Mouse (Mus musculus) midbrain, embryonic 11.5 days (tissue): ENCODE measurements at regions not wholly inside any gene's neighbourhood (a gene's known extent, or its start where the extent isn't known, plus 50 kb on each side); places are given as distances from the start of the nearest gene placed in this dataset.

Source experiments
- ATAC-seq: fragments of 200-750 bp; cut with Nextera tagmentation; 2 replicates; pipeline ENCODE4 v1.8.0; 2017; ENCODE audit warnings: moderate TSS enrichment, moderate library complexity; ENCODE audit not compliant: low FRiP score
- DNase-seq: peaks from one replicate; pipeline ENCODE4 v3.0.0; 2015; ENCODE audit warnings: low spot score; ENCODE audit errors: missing footprints
- H3K27ac ChIP-seq: fragments of 300-500 bp; sonication (generic); 2 replicates; pipeline ENCODE4 v1.5.1; 2014; ENCODE audit warnings: low read depth, low read length
- H3K27me3 ChIP-seq: fragments of 300-500 bp; sonication (generic); 2 replicates; pipeline ENCODE4 v1.6.1; 2014; ENCODE audit warnings: mild to moderate bottlenecking, low read length, moderate library complexity, mixed read lengths; ENCODE audit not compliant: control insufficient read depth, insufficient read depth
- H3K36me3 ChIP-seq: fragments of 300-500 bp; sonication (generic); 2 replicates; pipeline ENCODE4 v1.6.1; 2014; ENCODE audit warnings: mild to moderate bottlenecking, low read length, moderate library complexity, mixed read lengths; ENCODE audit not compliant: control insufficient read depth, insufficient read depth
- H3K4me1 ChIP-seq: fragments of 300-500 bp; sonication (generic); 2 replicates; pipeline ENCODE4 v1.6.1; 2014; ENCODE audit warnings: low read length; ENCODE audit not compliant: control insufficient read depth, insufficient read depth
- H3K4me2 ChIP-seq: fragments of 300-500 bp; sonication (generic); 2 replicates; pipeline ENCODE4 v1.6.1; 2014; ENCODE audit warnings: mild to moderate bottlenecking, moderate library complexity
- H3K4me3 ChIP-seq: fragments of 300-500 bp; sonication (generic); 2 replicates; pipeline ENCODE4 v1.5.1; 2014; ENCODE audit warnings: low read depth, low read length
- H3K9ac ChIP-seq: fragments of 300-500 bp; sonication (generic); 2 replicates; pipeline ENCODE4 v1.6.1; 2014; ENCODE audit warnings: low read length
- H3K9me3 ChIP-seq: fragments of 300-500 bp; sonication (generic); 2 replicates; pipeline ENCODE4 v1.6.1; 2016; ENCODE audit warnings: low read length; ENCODE audit not compliant: control insufficient read depth
- WGBS: fragments of 180-500 bp; shearing (Covaris S2); extraction: QIAGEN DNeasy Blood & Tissue Kit; methylation state at CpG from one replicate; pipeline ENCODE4 v1.1.7; 2014; 5-methylcytosine and 5-hydroxymethylcytosine counted together

- no peaks in the 10 kb centered on the region for H3K4me1 ChIP-seq
- ATAC-seq (no peak), DNase-seq (no peak)
- no peaks in the 10 kb centered on the region for H3K36me3 ChIP-seq
- WGBS, result 69% methylated on average over 2 of the region's 2 CpGs
- H3K27ac ChIP-seq, result no peak overlapping the region
- no peak overlapping the region for H3K4me3 ChIP-seq
- H3K9ac ChIP-seq, result no peak overlapping the region
- H3K4me2 ChIP-seq, result no peak overlapping the region
- H3K9me3 ChIP-seq, result no peaks in the 10 kb centered on the region
- H3K27me3 ChIP-seq, result no peaks in the 10 kb centered on the region
Observed at GRCm38 (mm10) chr15:72232355-72232754, 1602.0 kb upstream of the Gm6569 start.

GRCm38 (mm10) chr15:72264619-72265018 is 1569.7 kb upstream of the Gm6569 start:
- Histone ChIP-seq H3K27me3 (no peaks in the 10 kb centered on the region), H3K9ac (no peak overlapping the region), H3K36me3 (no peaks in the 10 kb centered on the region), H3K4me3 (no peak overlapping the region), H3K27ac (no peak overlapping the region), H3K9me3 (no peaks in the 10 kb centered on the region), H3K4me2 (no peak overlapping the region), H3K4me1 (no peaks in the 10 kb centered on the region)
- no peak for DNase-seq
- no peak for ATAC-seq
- 66% methylated on average over 3 of the region's 3 CpGs for WGBS

GRCm38 (mm10) chr15:72283846-72284245 is 1550.5 kb upstream of the Gm6569 start:
- Histone ChIP-seq H3K4me3 (no peak overlapping the region), H3K9me3 (no peaks in the 10 kb centered on the region), H3K4me2 (no peak overlapping the region), H3K27ac (no peak overlapping the region), H3K27me3 (no peaks in the 10 kb centered on the region), H3K4me1 (peaks cover 2% of the 10 kb centered on the region; the same call in 1 of the 2 replicates), H3K36me3 (no peaks in the 10 kb centered on the region), H3K9ac (no peak overlapping the region)
- ATAC-seq (no peak), DNase-seq (no peak)
- WGBS, result 38% methylated on average over 1 of the region's 1 CpGs

- Histone ChIP-seq H3K27ac (no peak overlapping the region), H3K9ac (no peak overlapping the region), H3K4me2 (no peak overlapping the region), H3K4me3 (no peak overlapping the region), H3K36me3 (no peaks in the 10 kb centered on the region), H3K27me3 (no peaks in the 10 kb centered on the region), H3K4me1 (no peaks in the 10 kb centered on the region), H3K9me3 (no peaks in the 10 kb centered on the region)
- WGBS, result 87% methylated on average over 2 of the region's 2 CpGs
- no peak for DNase-seq
- no peak for ATAC-seq
Observed at GRCm38 (mm10) chr15:72296648-72297047, 1537.7 kb upstream of the Gm6569 start.

GRCm38 (mm10) chr15:72312417-72312816 is 1521.9 kb upstream of the Gm6569 start:
- H3K4me1 ChIP-seq, result no peaks in the 10 kb centered on the region
- no peak for DNase-seq
- H3K4me3 ChIP-seq, result no peak overlapping the region
- no peak overlapping the region for H3K4me2 ChIP-seq
- no peaks in the 10 kb centered on the region for H3K36me3 ChIP-seq
- ATAC-seq, result no peak
- H3K9me3 ChIP-seq, result no peaks in the 10 kb centered on the region
- no peak overlapping the region for H3K9ac ChIP-seq
- H3K27me3 ChIP-seq, result no peaks in the 10 kb centered on the region
- no peak overlapping the region for H3K27ac ChIP-seq
- 89% methylated on average over 5 of the region's 5 CpGs for WGBS

GRCm38 (mm10) chr15:72321528-72321927 is 1512.8 kb upstream of the Gm6569 start:
- Histone ChIP-seq H3K36me3 (no peaks in the 10 kb centered on the region), H3K27ac (no peak overlapping the region), H3K9me3 (no peaks in the 10 kb centered on the region), H3K27me3 (no peaks in the 10 kb centered on the region), H3K4me3 (no peak overlapping the region), H3K4me1 (no peaks in the 10 kb centered on the region), H3K9ac (no peak overlapping the region), H3K4me2 (no peak overlapping the region)
- DNase-seq, result no peak
- WGBS, result 95% methylated on average over 5 of the region's 5 CpGs
- no peak for ATAC-seq

- 89% methylated on average over 3 of the region's 3 CpGs for WGBS
- DNase-seq (no peak), ATAC-seq (no peak)
- no peaks in the 10 kb centered on the region for H3K27me3 ChIP-seq
- no peaks in the 10 kb centered on the region for H3K4me1 ChIP-seq
- H3K36me3 ChIP-seq, result no peaks in the 10 kb centered on the region
- no peak overlapping the region for H3K4me3 ChIP-seq
- H3K9ac ChIP-seq, result no peak overlapping the region
- H3K4me2 ChIP-seq, result no peak overlapping the region
- no peaks in the 10 kb centered on the region for H3K9me3 ChIP-seq
- H3K27ac ChIP-seq, result no peak overlapping the region
Observed at GRCm38 (mm10) chr15:72322127-72322526, 1512.2 kb upstream of the Gm6569 start.

GRCm38 (mm10) chr15:72323158-72323557 is 1511.2 kb upstream of the Gm6569 start:
- H3K27ac ChIP-seq, result no peak overlapping the region
- DNase-seq (no peak), ATAC-seq (no peak)
- H3K36me3 ChIP-seq, result no peaks in the 10 kb centered on the region
- no peaks in the 10 kb centered on the region for H3K27me3 ChIP-seq
- no peak overlapping the region for H3K9ac ChIP-seq
- H3K9me3 ChIP-seq, result no peaks in the 10 kb centered on the region
- H3K4me1 ChIP-seq, result no peaks in the 10 kb centered on the region
- 87% methylated on average over 7 of the region's 7 CpGs for WGBS
- H3K4me3 ChIP-seq, result no peak overlapping the region
- no peak overlapping the region for H3K4me2 ChIP-seq

GRCm38 (mm10) chr15:72331262-72331661 is 1503.1 kb upstream of the Gm6569 start:
- Histone ChIP-seq H3K27ac (no peak overlapping the region), H3K27me3 (no peaks in the 10 kb centered on the region), H3K4me1 (no peaks in the 10 kb centered on the region), H3K9me3 (no peaks in the 10 kb centered on the region), H3K9ac (no peak overlapping the region), H3K4me3 (no peak overlapping the region), H3K36me3 (no peaks in the 10 kb centered on the region), H3K4me2 (no peak overlapping the region)
- DNase-seq (no peak), ATAC-seq (no peak)
- 84% methylated on average over 4 of the region's 4 CpGs for WGBS

- ATAC-seq (no peak), DNase-seq (no peak)
- 68% methylated on average over 4 of the region's 4 CpGs for WGBS
- no peak overlapping the region for H3K27ac ChIP-seq
- H3K4me2 ChIP-seq, result no peak overlapping the region
- no peaks in the 10 kb centered on the region for H3K36me3 ChIP-seq
- no peaks in the 10 kb centered on the region for H3K27me3 ChIP-seq
- H3K9me3 ChIP-seq, result no peaks in the 10 kb centered on the region
- H3K9ac ChIP-seq, result no peak overlapping the region
- no peak overlapping the region for H3K4me3 ChIP-seq
- no peaks in the 10 kb centered on the region for H3K4me1 ChIP-seq
Observed at GRCm38 (mm10) chr15:72334497-72334896, 1499.9 kb upstream of the Gm6569 start.
